ENCODE assay signal across 9 mouse cellular contexts in genomic region chr15:100422476-100422875, GRCm38 (mm10). TPM values are rescaled to one million over a fixed set of nuclear protein-coding genes. Genes with fewer than 3 reads are reported as not detected.
A peak's percentile ranks its signal among the peaks of the same experiment; 100 is the strongest.
DNase-seq lines count a peak whose midpoint lies in the region; ATAC-seq and TF ChIP-seq lines count a peak whose summit lies in the region.
"Had no signal": no experiment of that assay in that cellular context is flagged by ENCODE, and none has a peak within 500 bp of the region (broad histone marks: within the 10 kb centered on the region; RNA-seq: fewer than 3 reads in every experiment).

No protein-coding gene starts in this region.

- no peaks in the 10 kb centered on the region for H3K36me3 ChIP-seq in spleen, adult 2 months (ENCODE audit: control insufficient read depth, insufficient read depth, low read length)
- H3K36me3 ChIP-seq in forebrain, postnatal 0 days (ENCODE audit: insufficient read depth) = no peaks in the 10 kb centered on the region
- H3K36me3 ChIP-seq in liver, embryonic 15.5 days (replicated peaks) = peaks cover 7% of the 10 kb centered on the region
- H3K36me3 ChIP-seq in stomach, postnatal 0 days (ENCODE audit: control insufficient read depth, insufficient read depth, low read length) = no peaks in the 10 kb centered on the region

- no peaks in the 10 kb centered on the region for H3K9me3 ChIP-seq in forebrain, postnatal 0 days (ENCODE audit: low read length)
- no peaks in the 10 kb centered on the region for H3K9me3 ChIP-seq in liver, embryonic 15.5 days (replicated peaks)
- no peaks in the 10 kb centered on the region for H3K9me3 ChIP-seq in stomach, postnatal 0 days (ENCODE audit: control insufficient read depth, low read length)

- TF ChIP-seq EP300 in stomach, postnatal 0 days (optimal IDR thresholded peaks at IDR 0.05) = no peak

- WGBS in spleen, adult 2 months = under 1% methylated on average over 44 of the region's 44 CpGs
- WGBS in forebrain, postnatal 0 days = 1% methylated on average over 38 of the region's 44 CpGs
- under 1% methylated on average over 44 of the region's 44 CpGs for WGBS in liver, embryonic 15.5 days (ENCODE audit: insufficient replicate concordance)
- WGBS in stomach, postnatal 0 days = under 1% methylated on average over 31 of the region's 44 CpGs

- ATAC-seq in forebrain, postnatal 0 days = peak; percentile 61
- ATAC-seq in liver, embryonic 15.5 days (ENCODE audit: insufficient read depth) = peak; percentile 43
- ATAC-seq in stomach, postnatal 0 days (ENCODE audit: low FRiP score, low TSS enrichment) = peak; percentile 30

- no peak for TF ChIP-seq CTCF in spleen, adult 2 months (IDR thresholded peaks at IDR 0.05; ENCODE audit: extremely low read depth, insufficient read depth, insufficient read length, insufficient replicate concordance)
- no peak for TF ChIP-seq CTCF in forebrain, postnatal 0 days (IDR thresholded peaks at IDR 0.05; ENCODE audit: low read depth)
- no peak for TF ChIP-seq CTCF in stomach, postnatal 0 days (IDR thresholded peaks at IDR 0.05; ENCODE audit: low read depth)

- TF ChIP-seq POLR2A in spleen, adult 2 months (IDR thresholded peaks at IDR 0.05; ENCODE audit: low read depth, low read length) = no peak

- peak overlapping the region; percentile 93 for H3K4me2 ChIP-seq in forebrain, postnatal 0 days (ENCODE audit: low read depth)
- H3K4me2 ChIP-seq in liver, embryonic 15.5 days = peak overlapping the region; percentile 99
- peak overlapping the region; percentile 94 for H3K4me2 ChIP-seq in stomach, postnatal 0 days (replicated peaks; ENCODE audit: low read depth)

- H3K4me1 ChIP-seq in spleen, adult 2 months (ENCODE audit: control insufficient read depth, insufficient read depth, insufficient read length) = peaks cover 16% of the 10 kb centered on the region; the same call in 1 of the 2 replicates
- H3K4me1 ChIP-seq in forebrain, postnatal 0 days (ENCODE audit: insufficient read depth) = peaks cover 12% of the 10 kb centered on the region; the same call in 1 of the 2 replicates
- peaks cover 63% of the 10 kb centered on the region for H3K4me1 ChIP-seq in liver, embryonic 15.5 days (replicated peaks)
- H3K4me1 ChIP-seq in stomach, postnatal 0 days (replicated peaks; ENCODE audit: control insufficient read depth, insufficient read depth) = no peaks in the 10 kb centered on the region; the same call in 1 of the 2 replicates

- H3K4me3 ChIP-seq in spleen, adult 2 months (ENCODE audit: extremely low read depth, insufficient read depth, insufficient read length) = peak overlapping the region; percentile 87
- H3K4me3 ChIP-seq in forebrain, postnatal 0 days (ENCODE audit: low read depth, low read length) = peak overlapping the region; percentile 93
- peak overlapping the region; percentile 99 for H3K4me3 ChIP-seq in liver, embryonic 15.5 days (replicated peaks)
- peak overlapping the region; percentile 86 for H3K4me3 ChIP-seq in stomach, postnatal 0 days (ENCODE audit: low read depth, low read length)

- H3K27ac ChIP-seq in spleen, adult 2 months (ENCODE audit: insufficient read depth, low read length) = peak overlapping the region; percentile 58
- H3K27ac ChIP-seq in forebrain, postnatal 0 days (ENCODE audit: low read depth, low read length) = peak overlapping the region; percentile 57; the same call in 1 of the 2 replicates
- H3K27ac ChIP-seq in liver, embryonic 15.5 days (replicated peaks) = peak overlapping the region; percentile 99
- peak overlapping the region; percentile 49 for H3K27ac ChIP-seq in stomach, postnatal 0 days (replicated peaks)

- peak; percentile 52 for DNase-seq in embryo, embryonic 10 days (ENCODE audit: low spot score)
- no peak for DNase-seq in embryo, embryonic 9.5 days (ENCODE audit: extremely low spot score)
- no peak for DNase-seq in spleen, adult 2 months (ENCODE audit: low read depth in 1 of 2, low spot score in 2 of 2)
- DNase-seq in spleen, adult 12 weeks (ENCODE audit: low spot score) = no peak
- peak; percentile 52 for DNase-seq in forebrain, postnatal 0 days
- peak; percentile 50 for DNase-seq in stomach, postnatal 0 days (ENCODE audit: low spot score)
- DNase-seq in frontal cortex, postnatal 25 days (ENCODE audit: low spot score in 2 of 2) = no peak

- H3K27me3 ChIP-seq in spleen, adult 2 months (ENCODE audit: control insufficient read depth, insufficient read depth, low read length) = 0 out of 2 replicates have a peak, but pooled peaks cover 2% of the 10 kb centered on the region
- H3K27me3 ChIP-seq in forebrain, postnatal 0 days (ENCODE audit: insufficient read depth, low read length) = peaks cover 20% of the 10 kb centered on the region
- H3K27me3 ChIP-seq in liver, embryonic 15.5 days = peaks cover 43% of the 10 kb centered on the region
- H3K27me3 ChIP-seq in stomach, postnatal 0 days (ENCODE audit: control insufficient read depth, insufficient read depth, low read length) = no peaks in the 10 kb centered on the region

- H3K9ac ChIP-seq in forebrain, postnatal 0 days = peak overlapping the region; percentile 77
- H3K9ac ChIP-seq in liver, embryonic 15.5 days = peak overlapping the region; percentile 98
- H3K9ac ChIP-seq in stomach, postnatal 0 days (ENCODE audit: low read length) = peak overlapping the region; percentile 83

RNA-seq across cellular contexts. Expression of gene Gm5475, which starts 0.5 kb away (rescaled TPM):
- 0.04 TPM in 1 of 2 replicates, not detected in the other for polyA plus RNA-seq in spleen, adult 2 months (2012; rRNA removed)
- 0.08 TPM in 1 of 2 replicates, not detected in the other for total RNA-seq in forebrain, postnatal 0 days (2014; rRNA removed)
- 0.09 and 0.10 TPM in 2 replicates for polyA plus RNA-seq in forebrain, postnatal 0 days (2015; fragmentation: Nextera tagmentation; extraction: Ambion mirVana)
- polyA plus RNA-seq in liver, embryonic 15.5 days (2015; fragmentation: Nextera tagmentation; extraction: Ambion mirVana) = 0.05 TPM in 2 replicates
- polyA plus RNA-seq in stomach, postnatal 0 days (2015; fragmentation: Nextera tagmentation; extraction: Ambion mirVana) = 0.11 and 0.15 TPM in 2 replicates
- total RNA-seq: layer of hippocampus, postnatal 25 days had no signal

RNA-seq across cellular contexts. Expression of gene Slc11a2, which starts 2.4 kb away (rescaled TPM):
- polyA plus RNA-seq in spleen, adult 2 months (2012; rRNA removed) = 24.9 and 27.4 TPM in 2 replicates
- total RNA-seq in forebrain, postnatal 0 days (2014; rRNA removed) = 23.2 and 36.8 TPM in 2 replicates
- 17.2 and 17.6 TPM in 2 replicates for polyA plus RNA-seq in forebrain, postnatal 0 days (2015; fragmentation: Nextera tagmentation; extraction: Ambion mirVana)
- 39.7 and 43.9 TPM in 2 replicates for polyA plus RNA-seq in liver, embryonic 15.5 days (2015; fragmentation: Nextera tagmentation; extraction: Ambion mirVana)
- polyA plus RNA-seq in stomach, postnatal 0 days (2015; fragmentation: Nextera tagmentation; extraction: Ambion mirVana) = 12.2 and 15.8 TPM in 2 replicates

RNA-seq across cellular contexts. Expression of gene Letmd1, which starts 46.3 kb away (rescaled TPM):
- 35.4 and 41.9 TPM in 2 replicates for polyA plus RNA-seq in spleen, adult 2 months (2012; rRNA removed)
- 70.5 and 87.8 TPM in 2 replicates for total RNA-seq in forebrain, postnatal 0 days (2014; rRNA removed)
- 45.3 and 52.5 TPM in 2 replicates for polyA plus RNA-seq in forebrain, postnatal 0 days (2015; fragmentation: Nextera tagmentation; extraction: Ambion mirVana)
- 11.9 and 14.3 TPM in 2 replicates for polyA plus RNA-seq in liver, embryonic 15.5 days (2015; fragmentation: Nextera tagmentation; extraction: Ambion mirVana)
- 9.8 and 10.9 TPM in 2 replicates for polyA plus RNA-seq in stomach, postnatal 0 days (2015; fragmentation: Nextera tagmentation; extraction: Ambion mirVana)

RNA-seq across cellular contexts. Expression of gene Higd1c, which starts 58.1 kb away (rescaled TPM):
- polyA plus RNA-seq in spleen, adult 2 months (2012; rRNA removed) = not detected in 2 replicates
- not detected in 2 replicates for total RNA-seq in forebrain, postnatal 0 days (2014; rRNA removed)
- not detected in 2 replicates for polyA plus RNA-seq in forebrain, postnatal 0 days (2015; fragmentation: Nextera tagmentation; extraction: Ambion mirVana)
- polyA plus RNA-seq in liver, embryonic 15.5 days (2015; fragmentation: Nextera tagmentation; extraction: Ambion mirVana) = not detected in 2 replicates
- not detected in 2 replicates for polyA plus RNA-seq in stomach, postnatal 0 days (2015; fragmentation: Nextera tagmentation; extraction: Ambion mirVana)
- total RNA-seq: layer of hippocampus, postnatal 25 days had no signal

Comparison
In these comparisons a context has a peak if more than half of its experiments do, and no peak if none do; other contexts are left out.
1. DNase-seq: peak in embryo, embryonic 10 days (single experiment), forebrain, postnatal 0 days (single experiment) and stomach, postnatal 0 days (single experiment); none in embryo, embryonic 9.5 days (single experiment), spleen, adult 2 months (0 of 2), spleen, adult 12 weeks (single experiment) and frontal cortex, postnatal 25 days (0 of 2).
2. H3K27ac ChIP-seq: peak in every context shown above with its lines; median percentile 99 in liver, embryonic 15.5 days; 58 in spleen, adult 2 months; 57 in forebrain, postnatal 0 days; 49 in stomach, postnatal 0 days.
3. Peak in every context shown above with its lines, with median percentiles within 50 percentile points of each other: H3K4me3 ChIP-seq, ATAC-seq, H3K4me2 ChIP-seq and H3K9ac ChIP-seq.